Mouse (Mus musculus): ENCODE measurements around the gene Tcp11l1. TPM values are rescaled to one million over a fixed set of nuclear protein-coding genes. Genes with fewer than 3 reads are reported as not detected.

The Tcp11l1 gene
- polyA plus RNA-seq, 1 experiment: 11.6 TPM

- Histone ChIP-seq H3K79me2 (ENCODE audit: control insufficient read depth, insufficient read depth) (no peaks in the 10 kb centered on the region), H3K79me3 (ENCODE audit: low read depth) (no peaks in the 10 kb centered on the region), H3K27me3 (ENCODE audit: control insufficient read depth, insufficient read depth, insufficient read length) (no peaks in the 10 kb centered on the region), H3K4me3 (ENCODE audit: insufficient read depth, poor library complexity, severe bottlenecking) (no peak overlapping the region), H3K36me3 (ENCODE audit: control insufficient read depth, insufficient read depth) (peaks cover 9% of the 10 kb centered on the region), H3ac (ENCODE audit: control insufficient read depth, insufficient read length, low read depth) (no peak overlapping the region)
- TF ChIP-seq CEBPB (IDR thresholded peaks at IDR 0.05; ENCODE audit: low read depth): no peak
- no peak for TF ChIP-seq MYOG (IDR thresholded peaks at IDR 0.05; ENCODE audit: control insufficient read depth, extremely low read depth, insufficient read length)
- TF ChIP-seq USF1 (IDR thresholded peaks at IDR 0.05; ENCODE audit: low read depth): no peak
- no peak for TF ChIP-seq MAX (IDR thresholded peaks at IDR 0.05)
- no peak for TF ChIP-seq CTCF (IDR thresholded peaks at IDR 0.05; ENCODE audit: control insufficient read depth, insufficient read depth, insufficient read length)
- no peak for TF ChIP-seq FOSL1 (IDR thresholded peaks at IDR 0.05; ENCODE audit: insufficient read depth, low read length, poor library complexity, severe bottlenecking)
These were observed 40.2 kb downstream of the Tcp11l1 start for GRCm38 (mm10) chr2:104671724-104672123.

- Histone ChIP-seq H3K36me3 (ENCODE audit: control insufficient read depth, insufficient read depth) (peaks cover 28% of the 10 kb centered on the region), H3K27me3 (ENCODE audit: control insufficient read depth, insufficient read depth, insufficient read length) (no peaks in the 10 kb centered on the region), H3K4me3 (ENCODE audit: insufficient read depth, poor library complexity, severe bottlenecking) (no peak overlapping the region), H3K79me3 (ENCODE audit: low read depth) (no peaks in the 10 kb centered on the region), H3K79me2 (ENCODE audit: control insufficient read depth, insufficient read depth) (no peaks in the 10 kb centered on the region), H3ac (ENCODE audit: control insufficient read depth, insufficient read length, low read depth) (no peak overlapping the region)
- no peak for TF ChIP-seq FOSL1 (IDR thresholded peaks at IDR 0.05; ENCODE audit: insufficient read depth, low read length, poor library complexity, severe bottlenecking)
- no peak for TF ChIP-seq USF1 (IDR thresholded peaks at IDR 0.05; ENCODE audit: low read depth)
- no peak for TF ChIP-seq CTCF (IDR thresholded peaks at IDR 0.05; ENCODE audit: control insufficient read depth, insufficient read depth, insufficient read length)
- no peak for TF ChIP-seq MYOG (IDR thresholded peaks at IDR 0.05; ENCODE audit: control insufficient read depth, extremely low read depth, insufficient read length)
- no peak for TF ChIP-seq MAX (IDR thresholded peaks at IDR 0.05)
- TF ChIP-seq MYOD1 (IDR thresholded peaks at IDR 0.05; ENCODE audit: control insufficient read depth, insufficient read length, low read depth): no peak
- no peak for TF ChIP-seq CEBPB (IDR thresholded peaks at IDR 0.05; ENCODE audit: low read depth)
These were observed 42.7 kb downstream of the Tcp11l1 start for GRCm38 (mm10) chr2:104669122-104669804.

GRCm38 (mm10) chr2:104663372-104664100 is 48.4 kb downstream of the Tcp11l1 start:
- Histone ChIP-seq H3K4me3 (ENCODE audit: insufficient read depth, poor library complexity, severe bottlenecking) (no peak overlapping the region), H3K36me3 (ENCODE audit: control insufficient read depth, insufficient read depth) (peaks cover 82% of the 10 kb centered on the region), H3K79me3 (ENCODE audit: low read depth) (no peaks in the 10 kb centered on the region), H3K79me2 (ENCODE audit: control insufficient read depth, insufficient read depth) (no peaks in the 10 kb centered on the region), H3ac (ENCODE audit: control insufficient read depth, insufficient read length, low read depth) (no peak overlapping the region), H3K27me3 (ENCODE audit: control insufficient read depth, insufficient read depth, insufficient read length) (no peaks in the 10 kb centered on the region)
- TF ChIP-seq MYOG (IDR thresholded peaks at IDR 0.05; ENCODE audit: control insufficient read depth, extremely low read depth, insufficient read length): no peak

GRCm38 (mm10) chr2:104658659-104659058 is 53.3 kb downstream of the Tcp11l1 start:
- H3K4me3 ChIP-seq (ENCODE audit: insufficient read depth, poor library complexity, severe bottlenecking): no peak overlapping the region
- H3K79me2 ChIP-seq (ENCODE audit: control insufficient read depth, insufficient read depth): no peaks in the 10 kb centered on the region
- no peaks in the 10 kb centered on the region for H3K79me3 ChIP-seq (ENCODE audit: low read depth)
- peaks cover 86% of the 10 kb centered on the region for H3K36me3 ChIP-seq (ENCODE audit: control insufficient read depth, insufficient read depth)
- no peak overlapping the region for H3ac ChIP-seq (ENCODE audit: control insufficient read depth, insufficient read length, low read depth)
- H3K27me3 ChIP-seq (ENCODE audit: control insufficient read depth, insufficient read depth, insufficient read length): no peaks in the 10 kb centered on the region
- TF ChIP-seq MAX (IDR thresholded peaks at IDR 0.05): no peak
- no peak for TF ChIP-seq CTCF (IDR thresholded peaks at IDR 0.05; ENCODE audit: control insufficient read depth, insufficient read depth, insufficient read length)
- no peak for TF ChIP-seq CEBPB (IDR thresholded peaks at IDR 0.05; ENCODE audit: low read depth)
- no peak for TF ChIP-seq MYOG (IDR thresholded peaks at IDR 0.05; ENCODE audit: control insufficient read depth, extremely low read depth, insufficient read length)
- no peak for TF ChIP-seq FOSL1 (IDR thresholded peaks at IDR 0.05; ENCODE audit: insufficient read depth, low read length, poor library complexity, severe bottlenecking)

- Histone ChIP-seq H3K79me3 (ENCODE audit: low read depth) (peaks cover 17% of the 10 kb centered on the region), H3K79me2 (ENCODE audit: control insufficient read depth, insufficient read depth) (peaks cover 19% of the 10 kb centered on the region), H3K4me3 (ENCODE audit: insufficient read depth, poor library complexity, severe bottlenecking) (no peak overlapping the region), H3ac (ENCODE audit: control insufficient read depth, insufficient read length, low read depth) (no peak overlapping the region), H3K27me3 (ENCODE audit: control insufficient read depth, insufficient read depth, insufficient read length) (no peaks in the 10 kb centered on the region), H3K36me3 (ENCODE audit: control insufficient read depth, insufficient read depth) (peaks cover 50% of the 10 kb centered on the region)
- TF ChIP-seq FOSL1 (IDR thresholded peaks at IDR 0.05; ENCODE audit: insufficient read depth, low read length, poor library complexity, severe bottlenecking) (no peak), USF1 (IDR thresholded peaks at IDR 0.05; ENCODE audit: low read depth) (no peak), MYOD1 (IDR thresholded peaks at IDR 0.05; ENCODE audit: control insufficient read depth, insufficient read length, low read depth) (no peak), MYOG (IDR thresholded peaks at IDR 0.05; ENCODE audit: control insufficient read depth, extremely low read depth, insufficient read length) (no peak), MAX (IDR thresholded peaks at IDR 0.05) (no peak), CEBPB (IDR thresholded peaks at IDR 0.05; ENCODE audit: low read depth) (no peak), CTCF (IDR thresholded peaks at IDR 0.05; ENCODE audit: control insufficient read depth, insufficient read depth, insufficient read length) (no peak)
These were observed 95.8 kb downstream of the Tcp11l1 start for GRCm38 (mm10) chr2:104615985-104616711.

All from C2C12 (cell line).